Mouse (Mus musculus): Measurements from ENCODE around the gene Ncoa3. TPM values are rescaled to one million over a fixed set of nuclear protein-coding genes. Genes with fewer than 3 reads are reported as not detected.

The Ncoa3 gene
- polyA plus RNA-seq, 2 experiments = 17.8 to 25.5 TPM

DNA sequence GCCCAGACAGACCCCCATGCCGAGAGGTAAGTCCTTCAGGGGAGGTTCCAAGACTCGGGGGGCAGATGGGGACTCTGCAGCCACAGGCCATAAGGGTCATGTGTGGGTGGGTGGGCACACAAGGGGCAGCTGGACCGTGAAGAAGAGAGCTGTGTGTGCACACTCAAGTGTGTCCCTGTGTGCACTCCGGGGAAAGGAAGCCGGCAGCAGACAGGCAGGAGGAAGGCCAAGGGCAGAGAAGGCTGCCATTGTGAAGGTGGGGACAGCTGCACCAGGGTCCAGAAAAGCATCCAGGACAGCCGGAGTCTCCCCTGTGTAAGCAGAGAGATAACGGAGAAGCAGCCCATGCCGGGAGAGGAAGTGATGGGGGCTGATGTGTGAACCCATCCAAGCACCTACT is 118.3 kb downstream of the Ncoa3 start:
- H3K9me3 ChIP-seq (ENCODE audit: control insufficient read depth, low read length) = no peaks in the 10 kb centered on the region
- DNase-seq (ENCODE audit: low spot score) (no peak), ATAC-seq (ENCODE audit: low FRiP score, low read depth) (no peak)
- H3K27ac ChIP-seq (replicated peaks; ENCODE audit: low read depth, low read length) = no peak overlapping the region
- no peak overlapping the region for H3K4me2 ChIP-seq (replicated peaks; ENCODE audit: low read depth, low read length, severe bottlenecking)
- no peak overlapping the region for H3K9ac ChIP-seq (ENCODE audit: low read depth, low read length, severe bottlenecking)
- no peaks in the 10 kb centered on the region for H3K27me3 ChIP-seq (ENCODE audit: control insufficient read depth, insufficient read depth, low read length)
- peaks cover 57% of the 10 kb centered on the region for H3K36me3 ChIP-seq (ENCODE audit: control insufficient read depth, insufficient read depth, low read length)
- 87% methylated on average over 8 of the region's 8 CpGs for WGBS
- no peak overlapping the region for H3K4me3 ChIP-seq (replicated peaks; ENCODE audit: low read length)
- TF ChIP-seq POLR2A (IDR thresholded peaks at IDR 0.05; ENCODE audit: borderline replicate concordance, extremely low read depth, insufficient read depth, insufficient read length) = no peak
- no peaks in the 10 kb centered on the region; the same call in 1 of the 2 replicates for H3K4me1 ChIP-seq (ENCODE audit: control insufficient read depth, insufficient read depth, low read length)

GRCm38 (mm10) chr2:166111238-166111637 is 118.8 kb downstream of the Ncoa3 start:
- ATAC-seq (ENCODE audit: low FRiP score, low read depth) (no peak), DNase-seq (ENCODE audit: low spot score) (no peak)
- no peaks in the 10 kb centered on the region for H3K27me3 ChIP-seq (ENCODE audit: control insufficient read depth, insufficient read depth, low read length)
- H3K36me3 ChIP-seq (ENCODE audit: control insufficient read depth, insufficient read depth, low read length) = peaks cover 61% of the 10 kb centered on the region
- no peak for TF ChIP-seq POLR2A (IDR thresholded peaks at IDR 0.05; ENCODE audit: borderline replicate concordance, extremely low read depth, insufficient read depth, insufficient read length)
- 91% methylated on average over 2 of the region's 2 CpGs for WGBS
- H3K9me3 ChIP-seq (ENCODE audit: control insufficient read depth, low read length) = no peaks in the 10 kb centered on the region
- H3K27ac ChIP-seq (replicated peaks; ENCODE audit: low read depth, low read length) = no peak overlapping the region
- H3K4me2 ChIP-seq (replicated peaks; ENCODE audit: low read depth, low read length, severe bottlenecking) = no peak overlapping the region
- no peak overlapping the region for H3K4me3 ChIP-seq (replicated peaks; ENCODE audit: low read length)
- H3K4me1 ChIP-seq (ENCODE audit: control insufficient read depth, insufficient read depth, low read length) = no peaks in the 10 kb centered on the region
- H3K9ac ChIP-seq (ENCODE audit: low read depth, low read length, severe bottlenecking) = no peak overlapping the region

- H3K36me3 ChIP-seq (ENCODE audit: control insufficient read depth, insufficient read depth, low read length) = peaks cover 61% of the 10 kb centered on the region
- no peaks in the 10 kb centered on the region for H3K27me3 ChIP-seq (ENCODE audit: control insufficient read depth, insufficient read depth, low read length)
- no peak overlapping the region for H3K9ac ChIP-seq (ENCODE audit: low read depth, low read length, severe bottlenecking)
- H3K9me3 ChIP-seq (ENCODE audit: control insufficient read depth, low read length) = no peaks in the 10 kb centered on the region
- 72% methylated on average over 10 of the region's 10 CpGs for WGBS
- no peak for DNase-seq (ENCODE audit: low spot score)
- no peak for TF ChIP-seq POLR2A (IDR thresholded peaks at IDR 0.05; ENCODE audit: borderline replicate concordance, extremely low read depth, insufficient read depth, insufficient read length)
- no peak overlapping the region for H3K4me3 ChIP-seq (replicated peaks; ENCODE audit: low read length)
- no peak overlapping the region for H3K27ac ChIP-seq (replicated peaks; ENCODE audit: low read depth, low read length)
- ATAC-seq (ENCODE audit: low FRiP score, low read depth) = no peak
- H3K4me2 ChIP-seq (replicated peaks; ENCODE audit: low read depth, low read length, severe bottlenecking) = no peak overlapping the region
- no peaks in the 10 kb centered on the region for H3K4me1 ChIP-seq (ENCODE audit: control insufficient read depth, insufficient read depth, low read length)
These were observed 119.4 kb downstream of the Ncoa3 start for GRCm38 (mm10) chr2:166111831-166112250.

- 83% methylated on average over 11 of the region's 11 CpGs for WGBS
- no peaks in the 10 kb centered on the region for H3K4me1 ChIP-seq (ENCODE audit: control insufficient read depth, insufficient read depth, low read length)
- H3K27ac ChIP-seq (replicated peaks; ENCODE audit: low read depth, low read length) = no peak overlapping the region
- H3K4me3 ChIP-seq (replicated peaks; ENCODE audit: low read length) = no peak overlapping the region
- no peaks in the 10 kb centered on the region for H3K9me3 ChIP-seq (ENCODE audit: control insufficient read depth, low read length)
- DNase-seq (ENCODE audit: low spot score) (no peak), ATAC-seq (ENCODE audit: low FRiP score, low read depth) (no peak)
- no peak overlapping the region for H3K4me2 ChIP-seq (replicated peaks; ENCODE audit: low read depth, low read length, severe bottlenecking)
- no peaks in the 10 kb centered on the region for H3K27me3 ChIP-seq (ENCODE audit: control insufficient read depth, insufficient read depth, low read length)
- H3K36me3 ChIP-seq (ENCODE audit: control insufficient read depth, insufficient read depth, low read length) = peaks cover 59% of the 10 kb centered on the region
- H3K9ac ChIP-seq (ENCODE audit: low read depth, low read length, severe bottlenecking) = no peak overlapping the region
- TF ChIP-seq POLR2A (IDR thresholded peaks at IDR 0.05; ENCODE audit: borderline replicate concordance, extremely low read depth, insufficient read depth, insufficient read length) = no peak
These were observed 120.5 kb downstream of the Ncoa3 start for GRCm38 (mm10) chr2:166112986-166113385.

- Histone ChIP-seq H3K36me3 (ENCODE audit: control insufficient read depth, insufficient read depth, low read length) (peaks cover 75% of the 10 kb centered on the region), H3K27ac (replicated peaks; ENCODE audit: low read depth, low read length) (no peak overlapping the region), H3K4me1 (ENCODE audit: control insufficient read depth, insufficient read depth, low read length) (peaks cover 3% of the 10 kb centered on the region; the same call in 1 of the 2 replicates), H3K9ac (ENCODE audit: low read depth, low read length, severe bottlenecking) (no peak overlapping the region), H3K9me3 (ENCODE audit: control insufficient read depth, low read length) (no peaks in the 10 kb centered on the region), H3K27me3 (ENCODE audit: control insufficient read depth, insufficient read depth, low read length) (no peaks in the 10 kb centered on the region), H3K4me2 (replicated peaks; ENCODE audit: low read depth, low read length, severe bottlenecking) (no peak overlapping the region), H3K4me3 (replicated peaks; ENCODE audit: low read length) (no peak overlapping the region)
- DNase-seq (ENCODE audit: low spot score) = no peak
- 87% methylated on average over 15 of the region's 15 CpGs for WGBS
- TF ChIP-seq POLR2A (IDR thresholded peaks at IDR 0.05; ENCODE audit: borderline replicate concordance, extremely low read depth, insufficient read depth, insufficient read length) = no peak
- no peak for ATAC-seq (ENCODE audit: low FRiP score, low read depth)
These were observed 123.3 kb downstream of the Ncoa3 start for GRCm38 (mm10) chr2:166115571-166116277.

All from limb, embryonic 14.5 days (tissue).